Mouse (Mus musculus) heart, postnatal 36 days (tissue): ENCODE results near the gene Ceacam10. TPM values are rescaled to one million over a fixed set of nuclear protein-coding genes. Genes with fewer than 3 reads are reported as not detected.

ENCODE experiments used
- total RNA-seq, 2 experiments: library from RNA; stranded (reverse); gene quantifications; 2 replicates each; pipeline ENCODE4 v1.2.3; 2021

The Ceacam10 gene
- total RNA-seq, 2 experiments from 2014 or later, result not detected

Other genes starting within 250 kb of the Ceacam10 start
- gene Irgq, start 246.5 kb upstream of the Ceacam10 start, total RNA-seq, result 10 to 100 TPM; 16.4 to 16.5 TPM
- not detected for gene Pinlyp, start 231.1 kb upstream of the Ceacam10 start, total RNA-seq
- 10 to 100 TPM; 26.9 to 27.4 TPM for gene Xrcc1, start 230.9 kb upstream of the Ceacam10 start, total RNA-seq
- gene Ethe1, start 189.7 kb upstream of the Ceacam10 start, total RNA-seq, result 10 to 100 TPM; 52.9 to 56.5 TPM
- under 1 TPM; 0.08 to 0.11 TPM for gene Zfp575, start 189.6 kb upstream of the Ceacam10 start, total RNA-seq
- gene Phldb3, start 166.4 kb upstream of the Ceacam10 start, total RNA-seq, result under 1 TPM; 0.36 to 0.89 TPM
- not detected for gene Lypd3, start 140.7 kb upstream of the Ceacam10 start, total RNA-seq
- gene Tex101, start 100.5 kb upstream of the Ceacam10 start, total RNA-seq, result not detected
- gene BC049730, start 68.0 kb upstream of the Ceacam10 start, total RNA-seq, result not detected
- not detected for gene Gm4763, start 50.3 kb upstream of the Ceacam10 start, total RNA-seq
- gene Cd177, start 16.9 kb upstream of the Ceacam10 start, total RNA-seq, result under 1 TPM in 1 of 2 experiments, not detected in 1; 0.17 TPM
- gene Gm9844, start 85.0 kb downstream of the Ceacam10 start, total RNA-seq, result not detected
- not detected for gene Lypd4, start 92.7 kb downstream of the Ceacam10 start, total RNA-seq
- gene Dmrtc2, start 92.9 kb downstream of the Ceacam10 start, total RNA-seq, result not detected
- 100 to 1,000 TPM; 514 to 531 TPM for gene Rps19, start 107.2 kb downstream of the Ceacam10 start, total RNA-seq
- 1 to 10 TPM; 1.7 to 2.5 TPM for gene Cd79a, start 120.2 kb downstream of the Ceacam10 start, total RNA-seq
- 10 to 100 TPM; 48.8 to 52.8 TPM for gene Arhgef1, start 125.7 kb downstream of the Ceacam10 start, total RNA-seq
- not detected for gene Gm4881, start 167.3 kb downstream of the Ceacam10 start, total RNA-seq
- gene Rabac1, start 195.5 kb downstream of the Ceacam10 start, total RNA-seq, result 100 to 1,000 TPM; 305 to 326 TPM
- under 1 TPM; 0.35 to 0.67 TPM for gene Atp1a3, start 228.8 kb downstream of the Ceacam10 start, total RNA-seq